In genomic region chr11:64618631-64619385, GRCm38 (mm10) we compare ENCODE assay signal across 11 mouse cellular contexts.
A peak's percentile ranks its signal among the peaks of the same experiment; 100 is the strongest.
DNase-seq lines count a peak whose midpoint lies in the region; ATAC-seq and TF ChIP-seq lines count a peak whose summit lies in the region.
"Had no signal": no experiment of that assay in that cellular context is flagged by ENCODE, and none has a peak within 500 bp of the region (broad histone marks: within the 10 kb centered on the region; RNA-seq: fewer than 3 reads in every experiment).

No protein-coding gene starts in this region.

- in situ Hi-C loops in Patski (cut with MboI; ENCODE audit: low pct_unique_long_range_greater_than_20kb), result no loop called here

- H3K9ac ChIP-seq in midbrain, embryonic 15.5 days, result no peak overlapping the region
- H3K9ac ChIP-seq: liver, embryonic 15.5 days had no signal

- no peak overlapping the region for H3K4me2 ChIP-seq in midbrain, embryonic 15.5 days
- H3K4me2 ChIP-seq: liver, embryonic 15.5 days had no signal

- 69% methylated on average over 5 of the region's 5 CpGs for WGBS in embryonic facial prominence, embryonic 10.5 days
- 68% methylated on average over 5 of the region's 5 CpGs for WGBS in midbrain, embryonic 15.5 days

- ATAC-seq in Patski, result peak; percentile 96
- ATAC-seq in midbrain, embryonic 15.5 days (replicated peaks), result no peak

- CTCF ChIA-PET in Patski (lab: Charles Lee), result interaction anchor here (1.0 to 1.3 kb wide), 2 partner anchors 99 to 142 kb away, joined by 3 read pairs; no protein-coding TSS in a partner anchor

- POLR2A ChIA-PET in Patski (lab: Charles Lee), result no interaction called here

- H3K27ac ChIP-seq in embryonic facial prominence, embryonic 10.5 days (replicated peaks), result 0 out of 2 replicates have a peak overlapping the region, but pooled peaks have one; percentile 10
- H3K27ac ChIP-seq in midbrain, embryonic 15.5 days, result no peak overlapping the region
- H3K27ac ChIP-seq: liver, embryonic 15.5 days had no signal

- no peaks in the 10 kb centered on the region for H3K36me3 ChIP-seq in embryonic facial prominence, embryonic 10.5 days (replicated peaks)
- no peaks in the 10 kb centered on the region for H3K36me3 ChIP-seq in midbrain, embryonic 15.5 days (replicated peaks)
- H3K36me3 ChIP-seq: liver, embryonic 15.5 days had no signal

- no peak for TF ChIP-seq CTCF in Patski (IDR thresholded peaks at IDR 0.05)

- DNase-seq in Patski (ENCODE audit: low read depth, low spot score), result peak; percentile 56
- no peak for DNase-seq in embryonic facial prominence, embryonic 10.5 days (ENCODE audit: low spot score)
- DNase-seq in heart, postnatal 36 days, result peak; percentile 18 to 21
- peak; percentile 29 to 39 for DNase-seq in kidney, postnatal 36 days
- DNase-seq in layer of hippocampus, postnatal 36 days, result no peak
- DNase-seq in urinary bladder, postnatal 14 days (ENCODE audit: low spot score), result no peak
- no peak for DNase-seq in ovary, adult 18-20 months (ENCODE audit: low spot score)
- DNase-seq: midbrain, embryonic 14.5 days; thymus, postnatal 4 days had no signal

- H3K4me3 ChIP-seq in embryonic facial prominence, embryonic 10.5 days, result no peak overlapping the region
- no peak overlapping the region for H3K4me3 ChIP-seq in midbrain, embryonic 15.5 days
- H3K4me3 ChIP-seq: liver, embryonic 15.5 days had no signal

- intact Hi-C loops in heart, postnatal 36 days (cut with DNase I), result no loop called here

- no peaks in the 10 kb centered on the region for H3K9me3 ChIP-seq in embryonic facial prominence, embryonic 10.5 days
- no peaks in the 10 kb centered on the region for H3K9me3 ChIP-seq in midbrain, embryonic 15.5 days
- H3K9me3 ChIP-seq: liver, embryonic 15.5 days had no signal

- H3K4me1 ChIP-seq in embryonic facial prominence, embryonic 10.5 days, result peaks cover 7% of the 10 kb centered on the region; the same call in 1 of the 2 replicates
- no peaks in the 10 kb centered on the region for H3K4me1 ChIP-seq in midbrain, embryonic 15.5 days
- H3K4me1 ChIP-seq: liver, embryonic 15.5 days had no signal

- no peaks in the 10 kb centered on the region for H3K27me3 ChIP-seq in Patski
- no peaks in the 10 kb centered on the region for H3K27me3 ChIP-seq in embryonic facial prominence, embryonic 10.5 days (replicated peaks; ENCODE audit: low read depth, poor library complexity, severe bottlenecking)
- no peaks in the 10 kb centered on the region for H3K27me3 ChIP-seq in midbrain, embryonic 15.5 days (replicated peaks)
- H3K27me3 ChIP-seq: liver, embryonic 15.5 days had no signal

Comparison
In these comparisons a context has a peak if more than half of its experiments do, and no peak if none do; other contexts are left out.
1. DNase-seq: peak in Patski (single experiment), heart, postnatal 36 days (2 of 2) and kidney, postnatal 36 days (2 of 2); none in embryonic facial prominence, embryonic 10.5 days (single experiment), layer of hippocampus, postnatal 36 days (0 of 2), urinary bladder, postnatal 14 days (single experiment) and ovary, adult 18-20 months (single experiment).